Mouse (Mus musculus) urinary bladder, postnatal 10 days (tissue): Measurements from ENCODE around the gene H2-K1.
"Not testable (repeated sequence)": the region's sequence is repeated elsewhere in the genome, so short reads cannot be mapped to it uniquely, and the experiment has no call there.

ENCODE experiments used
- DNase-seq: peaks from one replicate; pipeline ENCODE4 v3.0.0; 2022; ENCODE audit warnings: low spot score

The H2-K1 gene

GRCm38 (mm10) chr17:33954646-33955554, 45.2 kb downstream of the H2-K1 start:
- no peak for DNase-seq

- DNase-seq = no peak
Measured at GRCm38 (mm10) chr17:33953961-33954565, 46.1 kb downstream of the H2-K1 start.

- no peak for DNase-seq
Measured at GRCm38 (mm10) chr17:33953310-33953709, 46.8 kb downstream of the H2-K1 start.

- no peak for DNase-seq
Measured at GRCm38 (mm10) chr17:33952879-33953278, 47.3 kb downstream of the H2-K1 start.

GRCm38 (mm10) chr17:33952015-33952414, 48.1 kb downstream of the H2-K1 start:
- not testable (repeated sequence) for DNase-seq

GRCm38 (mm10) chr17:33951021-33951946, 48.9 kb downstream of the H2-K1 start, which contains the start of gene B3galt4:
Gene B3galt4 (minus strand): TSS chr17:33951488.
- no peak for DNase-seq

GRCm38 (mm10) chr17:33950131-33950625, 50.0 kb downstream of the H2-K1 start:
- no peak for DNase-seq

GRCm38 (mm10) chr17:33948905-33949537, 51.1 kb downstream of the H2-K1 start:
- no peak for DNase-seq

GRCm38 (mm10) chr17:33948090-33948904, 51.9 kb downstream of the H2-K1 start:
- DNase-seq = no peak

- no peak for DNase-seq
Measured at GRCm38 (mm10) chr17:33947430-33948089, 52.6 kb downstream of the H2-K1 start.
